Mouse (Mus musculus) G1E (cell line): Measurements from ENCODE around the gene Il6st. TPM values are rescaled to one million over a fixed set of nuclear protein-coding genes. Genes with fewer than 3 reads are reported as not detected.

ENCODE experiments used
- ATAC-seq: 2 replicates; pipeline ENCODE4 v1.8.0; 2016; ENCODE audit warnings: mild to moderate bottlenecking; ENCODE audit not compliant: insufficient number of reproducible peaks, poor library complexity, low FRiP score, severe bottlenecking; ENCODE audit errors: extremely low read depth
- DNase-seq: peaks from one replicate; pipeline ENCODE4 v3.0.0; 2012; ENCODE audit warnings: low spot score
- H3K27me3 ChIP-seq: 2 replicates; pipeline ENCODE4 v1.6.1; 2012; ENCODE audit warnings: mild to moderate bottlenecking, low read length, inconsistent platforms; ENCODE audit not compliant: insufficient read depth
- H3K36me3 ChIP-seq: replicated peaks from 2 replicates; pipeline ENCODE3; 2012; ENCODE audit warnings: mild to moderate bottlenecking, inconsistent platforms
- H3K4me1 ChIP-seq: 2 replicates; pipeline ENCODE4 v1.6.1; 2012; ENCODE audit warnings: low read depth, low read length, inconsistent platforms, mixed read lengths; ENCODE audit not compliant: insufficient read depth
- H3K4me3 ChIP-seq: 2 replicates; pipeline ENCODE4 v1.5.1; 2012; ENCODE audit warnings: low read depth, mild to moderate bottlenecking, inconsistent platforms, low read length, moderate library complexity, mixed read lengths
- H3K9me3 ChIP-seq: replicated peaks from 2 replicates; pipeline ENCODE4 v1.6.1; 2012; ENCODE audit warnings: inconsistent platforms
- CTCF ChIP-seq: IDR thresholded peaks from 2 replicates; pipeline ENCODE4 v1.5.1; 2012; ENCODE audit warnings: low read depth, low read length, inconsistent platforms, mixed read lengths
- GATA1 ChIP-seq: IDR thresholded peaks from 2 replicates; pipeline ENCODE4 v1.6.1; 2012; ENCODE audit warnings: borderline replicate concordance, low read length, inconsistent platforms, mixed read lengths
- GATA2 ChIP-seq: IDR thresholded peaks from 2 replicates; pipeline ENCODE4 v1.6.1; 2012; ENCODE audit warnings: low read depth, low read length, inconsistent platforms, borderline replicate concordance
- POLR2AphosphoS5 ChIP-seq: IDR thresholded peaks from 2 replicates; pipeline ENCODE4 v1.6.1; 2012; ENCODE audit warnings: low read depth, low read length, inconsistent platforms; ENCODE audit not compliant: insufficient replicate concordance
- TAL1 ChIP-seq: conservative IDR thresholded peaks from 2 replicates; pipeline ENCODE4 v1.6.1; 2012; ENCODE audit warnings: low read depth, low read length, inconsistent platforms, mixed read lengths
- polyA plus RNA-seq: library from polyadenylated mRNA; stranded (reverse); fragments of >175 nt; gene quantifications from 2 replicates; pipeline ENCODE4 v1.2.3, GENCODE M21; 2012
- total RNA-seq, 2 experiments: library from RNA; stranded (forward) in 1 of 2; stranded (reverse) in 1 of 2; fragments of 200-1000 nt in 1 of 2; fragments of >200 nt in 1 of 2; fragmentation: Nextera tagmentation in 1 of 2; gene quantifications; 2 replicates each; pipeline ENCODE4 v1.2.3; 2014 to 2017

Il6st gene
- total and polyA plus RNA-seq, 3 experiments, result 0.70 to 20.4 (median 5.0) TPM

DNA sequence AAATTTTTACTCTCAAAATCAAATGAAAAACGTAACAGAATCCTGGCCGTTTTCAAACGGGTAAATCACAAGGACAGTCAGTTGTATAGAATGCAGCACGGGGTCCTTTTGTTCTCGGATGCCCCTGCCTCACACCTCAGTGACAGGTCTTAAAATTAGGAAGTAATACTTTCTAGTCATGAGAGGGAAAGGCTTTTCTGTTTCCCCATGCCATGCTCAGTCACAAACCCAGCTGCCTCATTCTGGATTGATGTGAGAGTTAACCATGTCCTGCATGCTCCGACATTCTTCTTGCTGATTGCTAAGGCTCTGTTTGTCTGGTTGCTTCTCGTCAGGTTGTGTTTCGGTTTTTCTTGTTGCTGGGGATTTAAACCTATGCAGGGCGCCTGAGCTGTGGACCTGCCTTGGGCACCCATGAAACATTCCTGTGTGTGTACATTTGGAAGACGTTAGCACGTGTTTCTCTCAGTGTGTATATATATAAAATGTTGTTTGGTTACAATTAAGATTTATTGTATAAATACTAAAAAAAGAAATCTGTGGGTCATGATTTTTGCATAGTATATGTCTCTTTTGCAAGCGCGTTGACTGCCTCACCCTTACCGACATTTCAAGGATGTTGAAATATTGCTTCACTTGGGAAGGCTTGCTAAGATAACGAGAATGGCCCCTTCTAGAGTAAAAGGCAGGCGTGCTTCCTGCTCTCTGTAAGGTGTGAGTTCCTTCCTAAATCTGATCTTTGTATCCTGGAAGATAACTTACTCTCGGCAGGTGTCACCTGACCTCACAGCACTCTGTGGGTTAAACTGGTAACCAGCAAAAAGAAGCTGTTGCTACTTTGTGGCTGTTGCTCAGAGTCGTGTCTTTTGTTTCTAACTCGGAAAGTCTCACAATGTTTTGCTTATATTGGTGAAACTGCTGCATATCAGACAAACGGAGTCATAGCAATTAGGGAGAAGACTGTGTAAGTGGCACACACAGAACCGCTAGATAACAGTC, 10.2 kb downstream of the Il6st start:
- no peaks in the 10 kb centered on the region for H3K4me1 ChIP-seq
- H3K9me3 ChIP-seq, result no peaks in the 10 kb centered on the region
- no peak for ATAC-seq
- no peaks in the 10 kb centered on the region; the same call in 1 of the 2 replicates for H3K27me3 ChIP-seq
- H3K4me3 ChIP-seq, result no peak overlapping the region
- no peak for DNase-seq
- TF ChIP-seq POLR2AphosphoS5 (no peak), GATA1 (no peak), TAL1 (no peak), GATA2 (no peak), CTCF (no peak)
- H3K36me3 ChIP-seq, result peaks cover 6% of the 10 kb centered on the region

DNA sequence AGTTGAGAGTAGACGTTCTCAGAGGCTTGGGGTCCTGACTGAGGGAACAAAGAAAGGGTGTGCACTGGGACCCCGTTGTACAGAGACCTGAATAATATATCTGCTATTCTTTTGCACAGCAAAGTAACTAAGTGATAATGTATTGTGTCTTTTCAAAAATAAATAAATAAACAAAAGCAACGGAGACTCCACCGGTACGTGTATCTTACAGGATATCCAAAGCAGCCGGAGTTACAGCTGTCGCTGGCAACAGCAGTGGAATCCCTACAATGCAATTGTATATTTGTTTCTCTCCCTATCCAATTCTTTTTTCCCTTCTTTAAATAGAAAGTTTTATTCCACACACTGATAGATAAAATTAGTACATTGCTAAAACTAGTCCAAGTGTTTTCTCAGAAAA, 15.2 kb downstream of the Il6st start:
- no peak overlapping the region for H3K4me3 ChIP-seq
- no peaks in the 10 kb centered on the region for H3K9me3 ChIP-seq
- no peaks in the 10 kb centered on the region; the same call in 1 of the 2 replicates for H3K27me3 ChIP-seq
- no peaks in the 10 kb centered on the region for H3K4me1 ChIP-seq
- peaks cover 20% of the 10 kb centered on the region for H3K36me3 ChIP-seq
- TF ChIP-seq GATA1 (no peak), TAL1 (no peak), GATA2 (no peak), POLR2AphosphoS5 (no peak), CTCF (no peak)
- DNase-seq (no peak), ATAC-seq (no peak)

DNA sequence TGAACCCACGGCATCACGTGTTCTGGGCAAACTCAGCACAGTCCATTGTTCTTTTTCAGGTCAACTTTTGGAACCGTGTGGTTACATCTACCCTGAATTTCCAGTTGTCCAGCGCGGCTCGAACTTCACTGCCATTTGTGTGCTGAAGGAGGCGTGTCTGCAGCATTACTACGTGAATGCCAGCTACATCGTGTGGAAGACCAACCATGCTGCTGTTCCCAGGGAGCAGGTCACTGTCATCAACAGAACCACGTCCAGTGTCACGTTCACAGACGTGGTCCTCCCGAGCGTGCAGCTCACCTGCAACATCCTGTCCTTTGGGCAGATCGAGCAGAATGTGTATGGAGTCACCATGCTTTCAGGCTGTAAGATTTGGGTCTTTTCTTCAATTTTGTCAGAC, 16.1 kb downstream of the Il6st start:
- DNase-seq (no peak), ATAC-seq (no peak)
- H3K9me3 ChIP-seq, result no peaks in the 10 kb centered on the region
- H3K4me1 ChIP-seq, result no peaks in the 10 kb centered on the region
- TF ChIP-seq POLR2AphosphoS5, result no peak
- TF ChIP-seq GATA1, result no peak
- no peak for TF ChIP-seq CTCF
- TF ChIP-seq GATA2, result no peak
- no peak for TF ChIP-seq TAL1
- H3K36me3 ChIP-seq, result peaks cover 23% of the 10 kb centered on the region
- H3K4me3 ChIP-seq, result no peak overlapping the region
- H3K27me3 ChIP-seq, result no peaks in the 10 kb centered on the region; the same call in 1 of the 2 replicates

DNA sequence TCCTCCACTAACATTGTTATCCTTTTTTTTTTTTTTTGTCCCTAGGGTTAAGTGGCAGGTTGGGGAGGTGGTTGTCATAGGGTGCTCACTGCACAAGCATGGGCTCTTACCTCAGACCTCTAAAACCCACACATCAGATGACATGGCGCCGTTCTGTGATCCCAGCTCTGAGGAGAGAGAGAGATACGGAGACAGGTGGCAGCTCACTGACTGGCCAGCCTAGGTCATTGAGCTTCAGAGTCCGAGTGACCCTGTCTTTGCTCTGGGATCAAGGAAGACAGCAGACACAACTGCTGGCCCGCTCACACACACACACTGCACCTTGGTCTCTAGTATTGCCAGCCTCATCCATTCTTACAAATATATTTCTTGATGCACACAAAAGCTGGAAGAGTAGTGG, 18.7 kb downstream of the Il6st start:
- peaks cover 22% of the 10 kb centered on the region for H3K36me3 ChIP-seq

DNA sequence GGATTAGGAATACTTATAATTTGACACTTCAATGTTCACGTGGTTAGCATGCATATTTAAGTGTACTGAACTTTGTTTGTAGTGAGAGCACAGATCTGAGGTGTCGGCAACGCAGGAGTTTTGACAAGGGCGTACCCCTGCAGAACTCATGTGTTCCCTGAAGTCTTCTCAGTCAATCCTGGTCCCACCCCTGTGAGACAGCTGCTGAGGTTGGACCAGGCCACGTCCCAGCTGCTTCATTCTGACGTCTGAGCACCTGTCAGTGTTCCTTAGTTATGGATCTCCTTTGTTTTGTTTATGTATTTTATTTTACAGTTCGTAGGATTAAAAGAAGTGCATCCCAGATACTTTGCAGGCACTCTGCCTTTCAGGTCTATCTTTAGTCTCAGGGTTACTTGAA, 19.1 kb downstream of the Il6st start:
- Histone ChIP-seq H3K4me3 (no peak overlapping the region), H3K4me1 (no peaks in the 10 kb centered on the region), H3K27me3 (no peaks in the 10 kb centered on the region), H3K9me3 (no peaks in the 10 kb centered on the region), H3K36me3 (peaks cover 22% of the 10 kb centered on the region)
- no peak for TF ChIP-seq GATA2
- TF ChIP-seq TAL1, result no peak
- no peak for TF ChIP-seq CTCF
- TF ChIP-seq POLR2AphosphoS5, result no peak
- TF ChIP-seq GATA1, result no peak
- no peak for DNase-seq
- no peak for ATAC-seq

More for the DNA sequence above, 18.7 kb downstream of the Il6st start:
- Histone ChIP-seq H3K4me1 (no peaks in the 10 kb centered on the region), H3K27me3 (no peaks in the 10 kb centered on the region), H3K4me3 (no peak overlapping the region), H3K9me3 (no peaks in the 10 kb centered on the region)
- DNase-seq, result no peak
- no peak for ATAC-seq
- TF ChIP-seq GATA2 (no peak), GATA1 (no peak), POLR2AphosphoS5 (no peak), TAL1 (no peak), CTCF (no peak)

DNA sequence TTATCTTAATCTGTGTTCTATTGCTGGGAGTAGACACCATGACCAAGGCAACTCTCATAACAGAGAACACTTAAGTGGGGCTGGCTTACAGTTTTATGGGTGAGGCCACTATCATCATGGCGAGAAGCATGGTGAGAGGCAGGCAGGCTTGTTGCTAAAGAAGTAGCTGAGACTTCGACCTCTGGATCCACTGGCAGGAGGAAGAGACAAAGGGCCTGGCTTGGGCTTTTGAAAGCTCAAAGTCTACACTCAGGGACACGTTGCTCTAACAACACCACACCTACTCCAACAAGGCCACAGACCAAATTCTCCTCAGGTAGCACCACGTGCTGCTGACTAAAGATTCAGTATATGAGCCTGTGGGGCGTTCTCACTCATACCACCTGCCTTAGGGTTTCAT, 22.4 kb downstream of the Il6st start:
- TF ChIP-seq GATA2, result no peak
- Histone ChIP-seq H3K4me3 (no peak overlapping the region), H3K27me3 (no peaks in the 10 kb centered on the region), H3K36me3 (peaks cover 20% of the 10 kb centered on the region), H3K9me3 (no peaks in the 10 kb centered on the region), H3K4me1 (no peaks in the 10 kb centered on the region)
- DNase-seq (no peak), ATAC-seq (no peak)

DNA sequence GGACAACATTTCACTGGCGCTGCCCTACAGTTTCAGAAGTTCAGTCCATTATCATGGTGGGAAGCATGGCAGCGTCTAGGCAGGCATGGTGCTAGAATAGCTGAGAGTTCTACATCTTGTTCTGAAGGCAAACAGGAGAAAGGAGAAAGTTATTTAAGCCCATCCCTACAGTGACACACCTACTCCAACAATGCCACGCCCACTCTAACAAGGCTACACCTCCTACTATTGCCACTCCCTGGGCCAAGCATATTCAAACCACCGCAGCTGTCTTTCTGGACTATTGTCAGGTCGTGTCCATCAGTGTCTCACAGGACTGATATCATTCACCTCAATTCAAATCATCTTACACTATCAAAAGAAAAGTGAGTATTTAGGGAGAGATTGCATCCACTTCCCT, 22.8 kb downstream of the Il6st start:
- Histone ChIP-seq H3K27me3 (no peaks in the 10 kb centered on the region), H3K36me3 (peaks cover 21% of the 10 kb centered on the region), H3K4me3 (no peak overlapping the region), H3K9me3 (no peaks in the 10 kb centered on the region), H3K4me1 (no peaks in the 10 kb centered on the region)
- DNase-seq (no peak), ATAC-seq (no peak)
- TF ChIP-seq TAL1, result no peak
- TF ChIP-seq POLR2AphosphoS5, result no peak
- TF ChIP-seq GATA1, result no peak
- TF ChIP-seq CTCF, result no peak
- TF ChIP-seq GATA2, result no peak
